Mouse (Mus musculus) lung, postnatal 36 days (tissue): Measurements from ENCODE around the gene Rbm34.
"Not testable (repeated sequence)": the region's sequence is repeated elsewhere in the genome, so short reads cannot be mapped to it uniquely, and the experiment has no call there.

Experiments used
- DNase-seq: peaks from one replicate; pipeline ENCODE4 v3.0.0; 2022; ENCODE audit warnings: mixed read lengths

The Rbm34 gene

GRCm38 (mm10) chr8:126917179-126917905, 53.5 kb downstream of the Rbm34 start:
- DNase-seq = peak; percentile 70

- no peak for DNase-seq
Observed at GRCm38 (mm10) chr8:126916611-126917010, 54.3 kb downstream of the Rbm34 start.

GRCm38 (mm10) chr8:126914609-126915375, 56.1 kb downstream of the Rbm34 start:
- DNase-seq = peak; percentile 48

GRCm38 (mm10) chr8:126914107-126914490, 56.8 kb downstream of the Rbm34 start:
- DNase-seq = not testable (repeated sequence)

GRCm38 (mm10) chr8:126913241-126914106, 57.4 kb downstream of the Rbm34 start:
- peak; percentile 48 for DNase-seq

- DNase-seq = peak; percentile 80
Observed at GRCm38 (mm10) chr8:126909371-126909802, 61.5 kb downstream of the Rbm34 start.

GRCm38 (mm10) chr8:126908805-126909204, 62.1 kb downstream of the Rbm34 start:
- peak; percentile 84 for DNase-seq

- no peak for DNase-seq
Observed at GRCm38 (mm10) chr8:126907968-126908367, 62.9 kb downstream of the Rbm34 start.

- DNase-seq = no peak
Observed at GRCm38 (mm10) chr8:126907374-126907773, 63.5 kb downstream of the Rbm34 start.

GRCm38 (mm10) chr8:126905387-126905786, 65.5 kb downstream of the Rbm34 start:
- DNase-seq = peak; percentile 54

- DNase-seq = no peak
Observed at GRCm38 (mm10) chr8:126903927-126904326, 66.9 kb downstream of the Rbm34 start.

- DNase-seq = no peak
Observed at GRCm38 (mm10) chr8:126903224-126903895, 67.5 kb downstream of the Rbm34 start.

GRCm38 (mm10) chr8:126901612-126902011, 69.3 kb downstream of the Rbm34 start:
- DNase-seq = no peak

GRCm38 (mm10) chr8:126901049-126901448, 69.8 kb downstream of the Rbm34 start:
- no peak for DNase-seq
